Mouse (Mus musculus) heart, embryonic 13.5 days (tissue): Measurements from ENCODE around the gene Trim8. TPM values are rescaled to one million over a fixed set of nuclear protein-coding genes. Genes with fewer than 3 reads are reported as not detected.
A peak's percentile ranks its signal among the peaks of the same experiment; 100 is the strongest.

Experiments used
- ATAC-seq: fragments of 200-750 bp; cut with Nextera tagmentation; 2 replicates; pipeline ENCODE4 v1.8.0; 2017; ENCODE audit warnings: moderate TSS enrichment; ENCODE audit not compliant: insufficient number of reproducible peaks, low FRiP score, low TSS enrichment; ENCODE audit errors: extremely low read depth
- H3K27ac ChIP-seq: fragments of 300-500 bp; sonication (generic); replicated peaks from 2 replicates; pipeline ENCODE4 v1.5.1; 2015; ENCODE audit warnings: moderate library complexity, mild to moderate bottlenecking, inconsistent platforms
- H3K27me3 ChIP-seq: fragments of 300-500 bp; sonication (generic); replicated peaks from 2 replicates; pipeline ENCODE4 v1.6.1; 2015; ENCODE audit warnings: mild to moderate bottlenecking, inconsistent platforms
- H3K36me3 ChIP-seq: fragments of 300-500 bp; sonication (generic); 2 replicates; pipeline ENCODE4 v1.6.1; 2015; ENCODE audit warnings: mild to moderate bottlenecking, inconsistent platforms
- H3K4me1 ChIP-seq: fragments of 300-500 bp; sonication (generic); 2 replicates; pipeline ENCODE4 v1.6.1; 2015; ENCODE audit warnings: inconsistent platforms
- H3K4me2 ChIP-seq: fragments of 300-500 bp; sonication (generic); 2 replicates; pipeline ENCODE4 v1.6.1; 2015; ENCODE audit warnings: inconsistent platforms, mild to moderate bottlenecking, moderate library complexity
- H3K4me3 ChIP-seq: fragments of 300-500 bp; sonication (generic); 2 replicates; pipeline ENCODE4 v1.5.1; 2015; ENCODE audit warnings: moderate library complexity, mild to moderate bottlenecking, inconsistent platforms
- H3K9ac ChIP-seq: fragments of 300-500 bp; sonication (generic); 2 replicates; pipeline ENCODE4 v1.6.1; 2015; ENCODE audit warnings: inconsistent platforms, mild to moderate bottlenecking, moderate library complexity
- H3K9me3 ChIP-seq: fragments of 300-500 bp; sonication (generic); 2 replicates; pipeline ENCODE4 v1.6.1; 2016; ENCODE audit warnings: inconsistent platforms
- WGBS: fragments of 180-500 bp; shearing (Covaris S2); methylation state at CpG from one replicate; pipeline ENCODE4 v1.1.7; 2015; ENCODE audit warnings: mixed read lengths; 5-methylcytosine and 5-hydroxymethylcytosine counted together
- polyA plus RNA-seq: library from polyadenylated mRNA; unstranded; fragments of >200 nt; fragmentation: Nextera tagmentation; extraction: Ambion mirVana; gene quantifications from 2 replicates; pipeline ENCODE4 v1.2.1, GENCODE M21; 2015

Gene Trim8
- polyA plus RNA-seq, 1 experiment from 2014 or later: 13.2 TPM

- no peak overlapping the region for H3K9ac ChIP-seq
- no peak for ATAC-seq
- no peak overlapping the region for H3K4me3 ChIP-seq
- H3K9me3 ChIP-seq: no peaks in the 10 kb centered on the region
- H3K4me2 ChIP-seq: no peak overlapping the region
- H3K27ac ChIP-seq: no peak overlapping the region
- 49% methylated on average over 6 of the region's 6 CpGs for WGBS
- H3K36me3 ChIP-seq: peaks cover 7% of the 10 kb centered on the region
- H3K27me3 ChIP-seq: no peaks in the 10 kb centered on the region
- H3K4me1 ChIP-seq: peaks cover 44% of the 10 kb centered on the region
These were observed 33.1 kb downstream of the Trim8 start for GRCm38 (mm10) chr19:46534542-46535098.

DNA sequence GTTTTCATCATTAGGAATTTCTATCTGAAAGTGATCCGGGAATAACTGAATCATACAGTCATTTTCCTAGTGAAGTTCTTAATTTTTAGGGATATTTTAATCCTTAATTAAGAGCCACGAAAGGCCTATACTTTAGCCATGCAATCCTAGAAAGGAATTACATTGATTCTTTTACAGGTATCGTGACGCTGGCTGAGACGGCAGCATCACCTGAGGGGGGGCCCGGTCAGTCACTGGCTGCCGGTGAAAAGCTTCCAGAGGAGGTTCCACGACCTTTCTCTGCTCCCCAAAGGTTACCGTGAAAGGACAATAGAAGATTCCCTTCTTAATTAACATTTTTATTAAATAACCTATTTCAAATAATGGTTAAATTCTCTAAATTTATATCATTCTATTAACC, 35.9 kb downstream of the Trim8 start:
- no peaks in the 10 kb centered on the region for H3K9me3 ChIP-seq
- H3K36me3 ChIP-seq: peaks cover 34% of the 10 kb centered on the region
- no peak overlapping the region for H3K4me2 ChIP-seq
- H3K4me1 ChIP-seq: peaks cover 17% of the 10 kb centered on the region
- ATAC-seq: no peak
- H3K4me3 ChIP-seq: no peak overlapping the region
- H3K9ac ChIP-seq: no peak overlapping the region
- H3K27ac ChIP-seq: no peak overlapping the region
- 86% methylated on average over 9 of the region's 9 CpGs for WGBS
- H3K27me3 ChIP-seq: no peaks in the 10 kb centered on the region

GRCm38 (mm10) chr19:46538213-46538612, 36.7 kb downstream of the Trim8 start:
- no peaks in the 10 kb centered on the region for H3K27me3 ChIP-seq
- WGBS: 88% methylated on average over 6 of the region's 6 CpGs
- peaks cover 41% of the 10 kb centered on the region for H3K36me3 ChIP-seq
- no peak overlapping the region for H3K9ac ChIP-seq
- peaks cover 8% of the 10 kb centered on the region for H3K4me1 ChIP-seq
- H3K27ac ChIP-seq: no peak overlapping the region
- no peak overlapping the region for H3K4me2 ChIP-seq
- ATAC-seq: no peak
- H3K9me3 ChIP-seq: no peaks in the 10 kb centered on the region
- H3K4me3 ChIP-seq: no peak overlapping the region

DNA sequence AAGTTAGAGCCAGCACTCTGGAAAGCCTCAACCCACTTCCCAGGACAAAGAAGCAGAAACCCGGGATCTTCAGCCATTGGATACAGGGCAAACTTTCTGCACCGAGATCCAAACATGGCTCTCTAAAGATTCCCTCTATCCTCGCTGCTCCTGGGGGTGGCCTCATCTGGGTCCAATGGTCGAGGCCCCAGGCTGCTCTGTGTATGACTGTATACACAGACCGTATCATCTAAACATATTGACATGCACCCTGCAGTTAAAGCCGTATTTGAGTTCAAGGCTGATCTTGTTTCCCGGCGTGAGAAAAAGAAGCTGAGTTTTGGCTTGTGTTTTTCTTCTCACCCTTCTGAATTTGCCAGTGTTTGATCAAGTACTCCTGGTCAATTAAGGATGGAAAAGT, 41.2 kb downstream of the Trim8 start:
- Histone ChIP-seq H3K4me2 (no peak overlapping the region), H3K9me3 (no peaks in the 10 kb centered on the region), H3K27ac (no peak overlapping the region), H3K9ac (no peak overlapping the region), H3K4me3 (no peak overlapping the region), H3K27me3 (no peaks in the 10 kb centered on the region), H3K4me1 (peaks cover 7% of the 10 kb centered on the region), H3K36me3 (peaks cover 52% of the 10 kb centered on the region)
- no peak for ATAC-seq
- WGBS: 85% methylated on average over 8 of the region's 8 CpGs

DNA sequence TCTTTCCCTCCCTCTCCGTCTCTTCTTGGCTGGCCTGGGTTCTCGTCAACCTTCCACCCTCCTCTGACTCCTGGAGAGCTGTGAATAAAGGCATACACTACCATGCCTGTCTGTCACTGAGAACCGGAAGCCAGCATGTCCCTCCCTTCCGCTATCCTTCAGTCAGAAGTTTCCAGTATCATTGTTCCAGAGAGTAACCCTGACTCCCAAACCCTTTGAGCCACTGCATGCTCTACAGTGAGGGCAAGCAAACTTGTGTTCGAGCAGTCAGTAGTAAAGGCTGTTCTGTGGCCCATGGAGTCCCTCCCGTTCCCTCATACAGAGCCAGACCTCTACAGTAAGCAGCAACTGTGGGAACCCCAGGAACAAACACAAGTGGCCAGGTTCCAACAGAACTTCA, 46.1 kb downstream of the Trim8 start:
- no peak for ATAC-seq
- peaks cover 57% of the 10 kb centered on the region for H3K36me3 ChIP-seq
- H3K4me1 ChIP-seq: peaks cover 7% of the 10 kb centered on the region
- no peaks in the 10 kb centered on the region for H3K9me3 ChIP-seq
- WGBS: 70% methylated on average over 6 of the region's 6 CpGs
- no peak overlapping the region for H3K9ac ChIP-seq
- H3K4me2 ChIP-seq: no peak overlapping the region
- H3K27ac ChIP-seq: peak overlapping the region; percentile 34; the same call in 1 of the 2 replicates
- H3K27me3 ChIP-seq: no peaks in the 10 kb centered on the region
- H3K4me3 ChIP-seq: no peak overlapping the region

DNA sequence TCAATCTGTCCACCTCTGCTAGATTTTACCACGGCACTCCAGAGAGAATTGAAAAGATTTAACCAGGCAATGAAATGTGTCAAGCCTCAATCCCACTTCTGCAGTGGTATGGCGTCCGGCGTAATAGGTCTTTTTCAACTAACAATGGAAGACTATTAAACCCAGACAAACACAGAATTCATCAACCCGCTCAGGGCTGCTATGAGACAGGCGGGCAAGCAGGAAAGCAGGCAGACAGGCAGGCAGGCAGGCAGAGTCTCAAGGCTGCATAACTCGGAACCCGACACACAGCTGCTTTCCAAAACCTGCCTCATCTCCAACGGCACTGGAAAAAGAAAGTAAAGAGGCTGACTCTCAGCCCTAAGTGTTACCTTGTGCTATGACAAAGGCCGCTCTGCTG, 46.6 kb downstream of the Trim8 start:
- peaks cover 7% of the 10 kb centered on the region for H3K4me1 ChIP-seq
- peaks cover 53% of the 10 kb centered on the region for H3K36me3 ChIP-seq
- H3K27ac ChIP-seq: peak overlapping the region; percentile 34; the same call in 1 of the 2 replicates
- WGBS: 79% methylated on average over 10 of the region's 10 CpGs
- H3K9me3 ChIP-seq: no peaks in the 10 kb centered on the region
- no peak overlapping the region for H3K4me3 ChIP-seq
- 0 out of 2 replicates have a peak overlapping the region, but pooled peaks have one; percentile 33 for H3K9ac ChIP-seq
- no peak for ATAC-seq
- H3K27me3 ChIP-seq: no peaks in the 10 kb centered on the region
- no peak overlapping the region for H3K4me2 ChIP-seq

GRCm38 (mm10) chr19:46550385-46550784, 48.9 kb downstream of the Trim8 start:
- ATAC-seq: no peak
- Histone ChIP-seq H3K9ac (no peak overlapping the region), H3K4me2 (no peak overlapping the region), H3K27me3 (no peaks in the 10 kb centered on the region), H3K4me1 (peaks cover 17% of the 10 kb centered on the region), H3K36me3 (peaks cover 57% of the 10 kb centered on the region), H3K4me3 (no peak overlapping the region), H3K9me3 (no peaks in the 10 kb centered on the region), H3K27ac (no peak overlapping the region)
- WGBS: 82% methylated on average over 4 of the region's 4 CpGs

DNA sequence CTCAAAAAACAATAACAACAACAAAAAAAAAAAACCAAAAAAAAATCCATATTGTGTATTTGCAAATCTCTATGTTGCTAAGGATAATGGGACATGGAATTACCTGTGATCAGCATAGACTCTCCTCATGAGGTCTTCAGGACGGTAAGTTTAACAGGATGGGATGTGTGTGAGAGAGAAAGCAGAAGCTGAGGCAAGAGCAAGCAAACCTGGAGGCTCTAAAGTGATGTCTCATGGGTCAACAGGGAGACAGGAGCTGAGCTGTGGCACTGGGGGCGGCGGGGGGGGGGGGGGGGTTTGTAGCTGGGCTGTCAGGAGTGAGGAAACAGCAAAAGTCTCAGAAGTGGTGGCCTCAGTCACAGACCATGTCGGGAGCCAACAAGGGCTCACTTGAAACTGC, 51.0 kb downstream of the Trim8 start:
- ATAC-seq: no peak
- H3K36me3 ChIP-seq: peaks cover 66% of the 10 kb centered on the region
- WGBS: 83% methylated on average over 3 of the region's 4 CpGs

DNA sequence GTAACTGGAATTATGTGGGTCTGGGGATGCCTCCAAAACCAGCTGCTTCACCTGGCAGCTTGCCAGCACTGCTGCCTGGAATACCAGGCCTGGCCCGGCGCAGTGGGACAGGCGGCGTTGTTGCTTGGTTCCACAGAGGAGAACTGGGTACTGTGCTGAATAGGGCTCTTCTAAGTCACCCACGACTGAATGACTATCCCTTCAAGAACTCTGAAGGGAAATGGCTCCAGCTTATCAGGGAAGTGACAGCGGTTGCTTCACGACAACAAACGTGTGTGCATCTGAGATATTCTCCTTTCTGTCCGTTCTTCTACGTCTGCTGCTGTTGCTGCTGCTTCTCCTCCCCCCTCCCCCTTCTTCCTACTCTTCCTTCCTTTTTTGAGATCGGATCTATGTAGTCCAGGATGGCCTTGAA, 52.0 kb downstream of the Trim8 start:
- no peak for ATAC-seq
- Histone ChIP-seq H3K27me3 (no peaks in the 10 kb centered on the region), H3K4me1 (peaks cover 11% of the 10 kb centered on the region), H3K9me3 (no peaks in the 10 kb centered on the region), H3K4me2 (no peak overlapping the region), H3K9ac (no peak overlapping the region), H3K27ac (peak overlapping the region; percentile 17; the same call in 1 of the 2 replicates), H3K36me3 (peaks cover 66% of the 10 kb centered on the region), H3K4me3 (no peak overlapping the region)
- 28% methylated on average over 11 of the region's 11 CpGs for WGBS

More for the DNA sequence above, 51.0 kb downstream of the Trim8 start:
- Histone ChIP-seq H3K4me3 (no peak overlapping the region), H3K27ac (no peak overlapping the region), H3K9me3 (no peaks in the 10 kb centered on the region), H3K4me2 (no peak overlapping the region), H3K4me1 (peaks cover 13% of the 10 kb centered on the region), H3K9ac (no peak overlapping the region), H3K27me3 (no peaks in the 10 kb centered on the region)

- WGBS: 70% methylated on average over 8 of the region's 8 CpGs
- Histone ChIP-seq H3K36me3 (peaks cover 34% of the 10 kb centered on the region), H3K4me1 (peaks cover 21% of the 10 kb centered on the region), H3K4me3 (no peak overlapping the region), H3K9ac (no peak overlapping the region), H3K9me3 (no peaks in the 10 kb centered on the region), H3K27me3 (no peaks in the 10 kb centered on the region), H3K27ac (no peak overlapping the region), H3K4me2 (no peak overlapping the region)
- ATAC-seq: no peak
These were observed 56.5 kb downstream of the Trim8 start for GRCm38 (mm10) chr19:46558009-46558408.

GRCm38 (mm10) chr19:46558631-46559030, 57.1 kb downstream of the Trim8 start:
- Histone ChIP-seq H3K9me3 (no peaks in the 10 kb centered on the region), H3K9ac (no peak overlapping the region), H3K4me2 (no peak overlapping the region), H3K27me3 (no peaks in the 10 kb centered on the region), H3K4me1 (peaks cover 21% of the 10 kb centered on the region), H3K36me3 (peaks cover 34% of the 10 kb centered on the region), H3K4me3 (no peak overlapping the region), H3K27ac (no peak overlapping the region)
- no peak for ATAC-seq
- WGBS: 66% methylated on average over 12 of the region's 12 CpGs

- H3K27me3 ChIP-seq: no peaks in the 10 kb centered on the region
- no peak overlapping the region for H3K4me2 ChIP-seq
- 23% methylated on average over 1 of the region's 1 CpGs for WGBS
- peaks cover 22% of the 10 kb centered on the region for H3K4me1 ChIP-seq
- no peak for ATAC-seq
- no peak overlapping the region for H3K4me3 ChIP-seq
- no peak overlapping the region for H3K9ac ChIP-seq
- peak overlapping the region; percentile 71 for H3K27ac ChIP-seq
- H3K36me3 ChIP-seq: peaks cover 11% of the 10 kb centered on the region
- H3K9me3 ChIP-seq: no peaks in the 10 kb centered on the region
These were observed 60.6 kb downstream of the Trim8 start for GRCm38 (mm10) chr19:46562132-46562531.
